Mouse (Mus musculus): ENCODE results near the gene Smco1.
A peak's percentile ranks its signal among the peaks of the same experiment; 100 is the strongest.
"Not testable (repeated sequence)": the region's sequence is repeated elsewhere in the genome, so short reads cannot be mapped to it uniquely, and the experiment has no call there.

Gene Smco1

DNA sequence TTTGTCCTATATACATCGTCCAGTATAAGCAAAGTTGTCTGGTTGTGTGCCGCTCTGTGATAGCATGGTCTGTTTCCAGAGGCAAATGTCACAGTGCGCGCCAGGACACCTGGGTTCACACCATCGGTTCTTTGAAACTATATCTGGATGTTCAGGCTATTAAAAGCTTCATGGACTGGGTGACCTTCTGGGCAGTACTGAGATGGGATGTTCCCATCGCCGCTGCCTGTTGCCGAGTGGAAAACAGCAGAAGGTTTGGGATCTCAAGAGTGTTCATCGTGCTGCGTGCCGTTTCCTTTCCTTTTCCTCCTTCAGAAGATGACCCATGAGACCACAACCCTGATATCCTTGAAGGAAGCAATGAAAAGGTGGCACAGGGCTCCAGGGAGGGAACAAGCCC is at the start of gene Smco1:
TSS of gene Smco1 (plus strand) at position 178 of the 400 bp plus-strand sequence.
- DNase-seq: no peak

- DNase-seq: no peak
Measured at GRCm38 (mm10) chr16:32221803-32222202, 49.5 kb upstream of the Smco1 start.

DNA sequence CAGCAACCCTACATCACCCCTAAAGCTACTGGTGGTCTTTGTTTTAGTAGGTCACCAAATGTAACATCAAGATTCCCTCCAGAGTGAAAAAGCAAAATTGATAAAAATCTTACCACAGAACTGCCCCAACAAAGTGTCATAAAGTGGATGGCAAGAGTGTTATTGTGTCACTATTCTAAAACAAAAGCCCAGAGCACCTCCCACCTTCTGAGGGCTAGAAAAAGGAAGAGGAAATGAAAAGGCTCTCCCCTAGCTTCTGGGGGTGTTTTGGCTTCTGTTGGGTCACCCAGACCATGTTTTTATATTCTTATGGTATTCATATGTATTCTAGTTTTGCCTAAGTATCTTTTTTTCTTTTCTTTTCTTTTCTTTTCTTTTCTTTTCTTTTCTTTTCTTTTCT is 48.9 kb upstream of the Smco1 start:
- DNase-seq: no peak

- DNase-seq: not testable (repeated sequence)
Measured at GRCm38 (mm10) chr16:32232050-32232449, 39.2 kb upstream of the Smco1 start.

DNA sequence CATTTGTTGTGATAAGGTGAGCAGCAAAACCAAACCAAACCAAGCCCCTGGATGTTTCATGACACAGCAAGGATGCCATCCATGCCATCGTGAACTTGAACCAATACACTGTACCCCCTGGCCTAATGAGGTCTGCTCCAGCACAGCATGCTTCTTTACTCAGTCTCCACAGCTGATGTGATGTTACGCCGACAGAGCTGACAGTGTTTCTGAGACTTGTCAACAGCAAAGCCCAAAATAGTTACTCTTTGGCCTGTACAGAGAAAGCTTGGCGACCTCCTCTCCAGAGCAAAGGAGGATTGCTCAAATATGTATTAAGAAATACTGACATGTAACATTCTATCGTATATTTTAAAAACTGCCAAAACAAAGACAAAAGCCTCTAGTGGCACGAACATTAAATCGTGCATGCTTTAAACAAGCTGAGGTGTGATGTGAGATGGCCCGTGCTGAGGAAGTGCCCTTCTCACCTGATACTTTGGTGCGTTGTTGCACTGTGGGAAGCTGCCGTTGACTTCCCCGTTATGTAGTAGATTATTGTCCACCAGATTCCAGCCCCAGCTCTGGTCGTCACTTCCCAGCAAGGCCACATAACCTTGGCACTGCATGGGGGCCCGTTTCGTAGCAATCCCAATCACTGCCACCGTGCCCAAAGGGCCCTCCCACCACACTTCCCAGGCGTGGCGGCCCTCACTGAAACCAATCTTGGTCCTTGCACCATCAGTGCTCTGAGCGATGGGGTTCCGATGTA is 33.2 kb upstream of the Smco1 start:
- DNase-seq: peak in 1 of 2 experiments; percentile 4

- DNase-seq: no peak
Measured at GRCm38 (mm10) chr16:32239428-32240312, 31.6 kb upstream of the Smco1 start.

DNA sequence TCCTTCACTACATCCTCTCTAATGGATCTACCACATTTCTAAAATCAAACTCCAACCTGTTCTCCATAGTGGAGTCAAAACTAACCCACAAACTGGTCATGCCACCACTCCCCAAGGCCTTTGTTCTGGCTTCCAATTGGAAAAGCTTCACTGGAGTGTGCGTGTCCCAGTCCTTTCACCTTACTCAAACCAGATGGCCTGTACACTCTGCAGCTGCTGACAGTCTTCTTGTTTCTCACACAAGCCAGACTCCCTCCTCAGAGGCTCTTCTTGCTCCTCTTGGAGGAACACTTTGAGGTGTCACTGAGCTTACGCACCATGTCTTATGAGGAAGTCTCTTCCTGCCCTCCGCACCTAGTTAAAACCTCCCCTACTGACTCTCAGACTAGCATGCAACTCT is 27.4 kb upstream of the Smco1 start:
- DNase-seq: no peak

DNA sequence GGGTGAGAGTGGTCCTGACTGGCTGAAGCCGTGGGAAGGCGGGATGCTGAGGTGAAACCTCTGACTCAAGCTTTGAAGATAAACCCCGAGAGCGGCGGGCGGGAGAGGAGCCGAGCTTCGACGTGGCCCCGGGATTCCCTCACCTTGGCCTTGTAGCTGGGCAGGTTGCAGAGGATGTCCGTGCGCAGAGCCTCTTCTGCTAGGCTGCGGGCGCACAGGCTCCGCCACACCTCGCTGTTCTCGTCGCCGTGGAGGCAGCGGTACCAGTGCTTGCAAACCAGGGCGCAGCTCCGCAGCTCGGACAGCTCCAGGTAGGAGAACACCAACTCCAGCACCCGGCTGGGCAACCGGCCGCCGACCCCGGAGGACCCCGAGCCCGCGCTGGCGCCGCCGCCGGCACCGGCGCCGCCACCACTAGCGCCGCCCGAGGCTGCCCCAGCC is 24.9 kb upstream of the Smco1 start:
- peak; percentile 56 to 72 for DNase-seq

DNA sequence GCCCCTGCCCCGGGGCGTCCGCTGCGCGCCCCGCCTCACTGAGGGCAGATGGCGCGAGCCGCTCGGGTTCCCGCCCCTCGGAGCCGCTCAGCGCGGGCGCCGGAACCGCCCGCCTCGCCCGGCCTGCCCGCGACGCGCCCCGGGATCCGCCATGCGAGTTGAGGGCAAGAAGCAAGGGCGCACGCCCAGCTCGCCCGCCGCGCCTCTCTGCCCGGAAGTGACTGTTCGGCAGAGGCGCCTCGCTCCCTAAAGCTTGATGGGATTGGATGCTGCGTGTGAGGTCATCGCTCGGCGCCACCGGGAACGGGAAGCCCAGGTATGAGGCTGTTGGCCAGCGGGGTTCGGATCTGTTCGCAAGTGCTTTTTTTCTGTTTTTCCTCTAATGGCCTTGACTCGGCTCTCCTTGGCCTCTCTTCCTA is 24.3 kb upstream of the Smco1 start, which contains the start of the genes Fbxo45 and Wdr53:
TSS of gene Fbxo45 (minus strand) at position 207 of the 419 bp plus-strand sequence.
TSS of gene Wdr53 (plus strand) at position 276 of the 419 bp plus-strand sequence.
- DNase-seq: peak; percentile 98

DNA sequence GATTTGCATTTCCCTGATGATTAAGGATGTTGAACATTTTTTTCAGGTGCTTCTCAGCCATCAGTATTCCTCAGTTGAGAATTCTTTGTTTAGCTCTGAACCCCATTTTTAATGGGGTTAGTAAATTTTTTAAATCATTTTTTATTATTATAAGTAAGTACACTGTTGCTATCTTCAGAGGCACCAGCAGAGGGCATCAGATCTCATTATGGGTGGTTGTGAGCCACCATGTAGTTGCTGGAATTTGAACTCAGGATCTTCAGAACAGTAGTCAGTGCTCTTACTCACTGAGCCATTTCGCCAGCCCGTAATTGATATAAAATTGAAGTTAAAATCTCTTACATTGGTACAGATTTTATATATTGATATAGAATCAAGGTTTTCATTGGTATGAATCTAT is 7.0 kb upstream of the Smco1 start:
- peak; percentile 20 to 33 for DNase-seq

DNA sequence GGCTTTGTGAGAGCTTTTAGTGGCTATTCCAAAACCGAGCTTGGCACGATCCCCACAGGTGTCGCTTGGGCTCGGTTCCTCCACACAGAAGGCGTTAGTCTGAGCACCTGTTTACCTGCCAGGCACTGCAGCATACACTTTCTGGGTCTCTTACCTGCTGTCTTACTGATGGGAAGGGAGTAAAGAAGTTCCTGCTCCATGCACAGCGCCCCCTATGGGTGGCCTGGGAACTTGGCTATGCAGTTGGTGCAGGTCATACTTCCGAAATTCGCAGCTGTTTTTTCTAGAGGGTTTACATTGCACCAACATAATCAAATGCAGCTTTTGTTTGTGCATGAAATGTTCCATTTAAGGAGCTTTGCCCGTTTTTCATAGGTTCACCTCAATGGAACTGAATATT is 2.1 kb downstream of the Smco1 start:
- peak; percentile 32 to 51 for DNase-seq

- no peak for DNase-seq
Measured at GRCm38 (mm10) chr16:32275041-32275440, 3.8 kb downstream of the Smco1 start.

GRCm38 (mm10) chr16:32275830-32276229 is 4.6 kb downstream of the Smco1 start:
- DNase-seq: no peak

DNA sequence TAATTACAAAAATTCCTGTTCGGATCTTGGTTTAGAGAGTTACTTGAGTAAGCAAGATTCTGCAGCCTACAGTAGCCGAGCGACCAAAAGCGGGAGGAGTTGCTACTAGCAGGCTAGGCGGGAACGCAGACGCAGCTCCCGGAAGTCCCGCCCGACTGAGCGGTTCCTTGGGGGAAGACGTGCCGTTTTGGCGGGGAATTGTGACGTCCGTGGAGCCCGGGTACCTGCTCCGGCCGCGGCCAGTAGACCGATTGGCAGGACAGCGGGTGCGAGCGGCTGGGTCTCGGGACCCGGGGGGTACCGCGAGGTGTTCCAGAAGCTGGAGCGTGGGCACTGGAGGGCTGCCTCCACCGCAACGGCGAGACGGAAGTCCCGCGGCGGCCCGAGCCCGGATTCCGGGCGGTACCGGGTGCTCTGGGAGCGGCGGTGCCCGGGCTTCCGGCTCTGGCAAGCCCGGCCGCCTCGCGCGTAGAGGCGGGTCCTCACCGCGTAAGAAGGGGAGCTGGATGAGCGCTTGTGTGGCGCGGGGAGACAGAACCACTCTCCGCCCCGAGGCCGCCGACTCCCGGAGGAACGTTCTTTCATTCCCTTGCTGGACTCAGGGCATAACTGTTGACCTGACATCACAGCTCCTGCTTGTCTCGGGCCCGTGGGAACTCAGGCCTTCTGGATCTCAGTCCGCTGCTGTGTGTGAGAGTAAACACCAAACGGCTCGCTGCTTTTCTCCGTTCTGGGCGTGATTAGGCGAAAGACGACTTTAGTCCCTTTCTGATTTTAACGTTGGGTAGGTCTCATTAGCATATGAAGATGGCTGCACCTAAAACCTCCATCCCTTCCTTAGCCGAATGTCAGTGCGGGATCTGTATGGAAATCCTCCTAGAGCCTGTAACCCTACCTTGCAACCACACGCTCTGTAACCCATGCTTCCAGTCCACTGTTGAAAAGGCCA is 6.3 kb downstream of the Smco1 start, which contains the start of gene Rnf168:
TSS of gene Rnf168 (plus strand) at position 152 of the 949 bp plus-strand sequence.
- DNase-seq: peak; percentile 93 to 95

DNA sequence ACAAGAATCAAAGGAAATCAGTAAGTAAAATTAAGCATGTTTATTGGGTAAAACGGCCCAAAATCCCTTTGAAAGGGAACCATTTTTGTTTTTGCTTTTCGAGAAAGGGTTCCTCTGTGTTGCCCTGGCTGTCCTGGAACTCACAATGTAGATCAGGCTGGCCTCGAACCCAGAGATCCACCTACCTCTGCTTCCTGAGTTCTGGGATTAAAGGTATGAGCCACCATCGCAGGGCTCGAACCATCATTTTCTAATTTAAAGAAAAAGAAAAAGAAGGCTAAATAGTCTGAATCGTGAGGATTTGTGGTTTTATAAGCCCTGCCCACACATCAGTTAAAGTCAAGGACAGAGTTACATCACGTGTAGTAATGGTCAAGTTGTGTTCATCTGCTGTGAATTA is 7.1 kb downstream of the Smco1 start:
- DNase-seq: no peak

DNA sequence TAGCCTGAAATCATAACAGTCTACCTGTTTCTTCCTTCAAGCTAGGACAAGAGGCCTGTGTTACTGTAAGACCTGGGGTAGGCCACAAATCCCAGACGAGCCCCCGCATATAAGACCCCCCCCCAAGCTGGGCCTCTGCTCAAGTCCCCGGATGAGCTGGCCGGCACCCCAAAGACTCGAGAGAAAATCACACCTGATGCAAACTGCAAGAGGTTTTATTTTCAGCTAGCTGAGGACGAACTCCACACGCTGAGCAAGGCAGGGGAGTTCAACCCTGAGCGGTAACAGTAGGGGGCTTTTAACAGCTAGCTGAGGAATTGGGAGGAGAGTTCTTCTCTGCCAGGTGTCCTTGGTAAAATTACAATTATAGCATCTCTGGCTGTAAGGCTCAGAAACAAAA is 8.9 kb downstream of the Smco1 start:
- DNase-seq: peak in 1 of 2 experiments; percentile 4

- no peak for DNase-seq
Measured at GRCm38 (mm10) chr16:32282608-32283007, 11.3 kb downstream of the Smco1 start.

- DNase-seq: no peak
Measured at GRCm38 (mm10) chr16:32291821-32292220, 20.6 kb downstream of the Smco1 start.

- not testable (repeated sequence) for DNase-seq
Measured at GRCm38 (mm10) chr16:32299617-32300016, 28.3 kb downstream of the Smco1 start.

- DNase-seq: no peak
Measured at GRCm38 (mm10) chr16:32303046-32303445, 31.8 kb downstream of the Smco1 start.

- no peak for DNase-seq
Measured at GRCm38 (mm10) chr16:32303886-32304285, 32.6 kb downstream of the Smco1 start.

GRCm38 (mm10) chr16:32311970-32312369 is 40.7 kb downstream of the Smco1 start:
- DNase-seq: no peak

Measured in kidney, postnatal 4 days (tissue).